Mouse (Mus musculus): ENCODE results near the gene Tmeff1.

DNA sequence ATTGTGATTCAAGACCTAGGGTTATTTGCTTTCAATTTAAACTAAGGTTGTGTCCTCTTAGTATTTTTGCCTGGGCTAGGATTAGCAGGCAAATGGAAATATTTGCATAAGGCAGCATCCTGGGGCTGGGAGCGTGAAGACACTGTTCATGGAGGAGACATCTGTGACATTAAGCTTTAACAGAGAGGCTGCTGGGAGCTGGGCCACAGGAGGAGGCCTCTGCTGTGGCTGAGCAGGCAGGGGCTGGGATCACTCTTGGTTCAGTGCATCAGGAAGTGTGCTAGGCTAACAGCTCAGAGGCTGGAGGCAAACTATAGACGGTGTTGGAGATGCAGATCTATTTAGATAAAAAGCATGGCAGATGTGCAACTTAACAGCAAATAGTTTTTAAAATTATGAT lies 2.0 kb upstream of the Tmeff1 start:
- TF ChIP-seq POLR2A (IDR thresholded peaks at IDR 0.05; ENCODE audit: low read depth, low read length) (no peak), CTCF (IDR thresholded peaks at IDR 0.05; ENCODE audit: extremely low read depth, insufficient read depth, insufficient read length, insufficient replicate concordance) (no peak)
